Mouse (Mus musculus) liver, embryonic 16.5 days (tissue): ENCODE measurements around the gene Clic3. TPM values are rescaled to one million over a fixed set of nuclear protein-coding genes. Genes with fewer than 3 reads are reported as not detected.

Experiments
- ATAC-seq: fragments of 200-750 bp; cut with Nextera tagmentation; 2 replicates; pipeline ENCODE4 v1.8.0; 2017; ENCODE audit warnings: low read depth, mild to moderate bottlenecking, moderate number of reproducible peaks, moderate library complexity
- H3K27ac ChIP-seq: fragments of 300-500 bp; sonication (generic); 2 replicates; pipeline ENCODE4 v1.5.1; 2014; ENCODE audit warnings: mild to moderate bottlenecking, low read length
- H3K27me3 ChIP-seq: fragments of 300-500 bp; sonication (generic); 2 replicates; pipeline ENCODE4 v1.6.1; 2014; ENCODE audit warnings: low read depth, low read length, mixed read lengths; ENCODE audit not compliant: control insufficient read depth, insufficient read depth
- H3K36me3 ChIP-seq: fragments of 300-500 bp; sonication (generic); 2 replicates; pipeline ENCODE4 v1.6.1; 2014; ENCODE audit warnings: mild to moderate bottlenecking; ENCODE audit not compliant: control insufficient read depth, insufficient read depth
- H3K4me1 ChIP-seq: fragments of 300-500 bp; sonication (generic); 2 replicates; pipeline ENCODE4 v1.6.1; 2014; ENCODE audit warnings: low read depth, low read length, mixed read lengths; ENCODE audit not compliant: control insufficient read depth
- H3K4me2 ChIP-seq: fragments of 300-500 bp; sonication (generic); 2 replicates; pipeline ENCODE4 v1.6.1; 2014; ENCODE audit warnings: low read depth, low read length, mixed read lengths
- H3K4me3 ChIP-seq: fragments of 300-500 bp; sonication (generic); 2 replicates; pipeline ENCODE4 v1.5.1; 2014; ENCODE audit warnings: low read depth, mild to moderate bottlenecking, low read length
- H3K9ac ChIP-seq: fragments of 300-500 bp; sonication (generic); 2 replicates; pipeline ENCODE4 v1.6.1; 2014; ENCODE audit warnings: low read depth, low read length
- H3K9me3 ChIP-seq: fragments of 300-500 bp; sonication (generic); replicated peaks from 2 replicates; pipeline ENCODE4 v1.6.1; 2016; ENCODE audit warnings: low read length; ENCODE audit not compliant: control insufficient read depth
- WGBS: fragments of 180-500 bp; shearing (Covaris S2); extraction: QIAGEN DNeasy Blood & Tissue Kit; methylation state at CpG from one replicate; pipeline ENCODE4 v1.1.7; 2014; ENCODE audit not compliant: insufficient replicate concordance; 5-methylcytosine and 5-hydroxymethylcytosine counted together
- polyA plus RNA-seq: library from polyadenylated mRNA; unstranded; fragments of >200 nt; fragmentation: Nextera tagmentation; extraction: Ambion mirVana; gene quantifications from 2 replicates; pipeline ENCODE4 v1.2.1, GENCODE M21; 2015

Gene Clic3
- polyA plus RNA-seq, 1 experiment from 2014 or later = 0.54 TPM

DNA sequence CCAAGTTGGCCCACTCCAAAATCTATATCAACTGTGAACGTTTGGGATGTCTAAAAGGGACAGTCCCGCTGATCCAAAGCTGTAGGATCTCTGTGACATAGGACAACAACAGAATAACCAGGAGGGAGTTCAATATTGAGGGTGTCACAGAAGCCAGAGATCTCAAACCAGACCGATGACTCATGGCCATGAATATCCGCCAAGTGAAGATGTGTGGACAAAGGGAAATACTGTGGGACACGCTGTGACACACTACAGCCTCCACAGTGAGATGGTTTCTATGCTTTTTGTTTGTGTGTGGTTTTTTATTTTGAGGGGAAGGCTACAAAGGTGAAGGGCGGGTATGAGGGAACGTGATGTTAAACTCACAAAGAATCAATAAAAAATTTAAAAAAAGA, 32.0 kb downstream of the Clic3 start:
- no peak overlapping the region for H3K4me3 ChIP-seq
- peaks cover 2% of the 10 kb centered on the region; the same call in 1 of the 2 replicates for H3K4me1 ChIP-seq
- no peaks in the 10 kb centered on the region for H3K9me3 ChIP-seq
- no peak overlapping the region for H3K27ac ChIP-seq
- H3K9ac ChIP-seq = no peak overlapping the region
- WGBS = 56% methylated on average over 7 of the region's 7 CpGs
- H3K36me3 ChIP-seq = no peaks in the 10 kb centered on the region
- no peaks in the 10 kb centered on the region for H3K27me3 ChIP-seq
- no peak overlapping the region for H3K4me2 ChIP-seq
- no peak for ATAC-seq

DNA sequence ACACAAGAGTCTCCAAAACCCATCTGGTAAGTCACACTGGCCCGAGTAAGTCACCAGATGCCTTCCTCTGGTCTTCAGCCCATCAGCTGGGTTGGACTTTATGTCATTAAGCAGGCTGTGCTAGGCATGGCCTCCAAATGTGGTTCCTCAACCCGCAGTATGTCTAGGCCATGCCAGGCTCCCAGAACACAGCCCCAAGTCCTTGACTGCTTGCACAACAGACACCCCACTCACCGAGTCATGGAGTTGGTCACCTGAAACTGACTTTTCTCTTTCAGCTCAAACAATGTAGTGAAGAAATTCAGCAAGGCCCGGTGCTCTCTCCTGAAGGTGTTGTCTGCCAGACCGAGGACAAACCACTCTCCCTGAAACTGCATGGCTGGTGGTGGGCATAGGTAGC, 36.4 kb downstream of the Clic3 start:
- no peak for ATAC-seq
- Histone ChIP-seq H3K4me3 (no peak overlapping the region), H3K9ac (no peak overlapping the region), H3K4me1 (peaks cover under 1% of the 10 kb centered on the region; the same call in 1 of the 2 replicates), H3K27me3 (no peaks in the 10 kb centered on the region), H3K27ac (no peak overlapping the region), H3K9me3 (no peaks in the 10 kb centered on the region), H3K36me3 (no peaks in the 10 kb centered on the region), H3K4me2 (no peak overlapping the region)
- 54% methylated on average over 5 of the region's 5 CpGs for WGBS

DNA sequence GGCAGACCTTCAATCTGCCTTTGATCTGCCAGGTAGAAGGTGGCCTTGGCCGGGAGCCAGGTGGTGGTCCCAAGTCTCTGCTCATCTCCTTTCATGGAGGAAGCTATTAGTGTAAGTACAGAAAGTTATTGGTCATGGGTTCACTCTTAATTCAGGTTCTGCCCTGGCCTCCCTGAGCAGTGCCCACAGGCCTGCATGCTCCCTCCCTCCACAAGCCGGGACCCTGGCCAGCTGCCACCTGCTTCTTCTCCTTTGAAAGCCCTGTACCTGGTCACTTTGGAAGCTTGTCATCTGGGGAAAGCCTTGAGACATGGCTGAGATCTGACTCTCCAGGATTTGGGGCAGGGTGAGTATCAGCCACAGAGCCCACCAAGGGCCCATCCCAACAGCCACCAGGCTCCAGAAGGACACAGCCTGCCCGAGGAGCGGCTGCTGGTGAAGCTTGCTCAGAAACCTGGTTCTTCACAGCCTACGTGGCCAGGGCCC, 36.9 kb downstream of the Clic3 start, which contains the start of gene Lcn12:
Lcn12 (minus strand) TSS at position 436 of the 486 bp plus-strand sequence.
- Histone ChIP-seq H3K27ac (no peak within 1 kb of the TSS), H3K9ac (no peak within 1 kb of the TSS), H3K4me3 (no peak within 1 kb of the TSS), H3K36me3 (no peaks in the 10 kb centered on the region), H3K27me3 (no peaks in the 10 kb centered on the region), H3K4me1 (peaks cover 4% of the 10 kb centered on the region; the same call in 1 of the 2 replicates), H3K4me2 (no peak within 1 kb of the TSS), H3K9me3 (no peaks in the 10 kb centered on the region)
- ATAC-seq = no peak
- 65% methylated on average over 5 of the region's 5 CpGs for WGBS

DNA sequence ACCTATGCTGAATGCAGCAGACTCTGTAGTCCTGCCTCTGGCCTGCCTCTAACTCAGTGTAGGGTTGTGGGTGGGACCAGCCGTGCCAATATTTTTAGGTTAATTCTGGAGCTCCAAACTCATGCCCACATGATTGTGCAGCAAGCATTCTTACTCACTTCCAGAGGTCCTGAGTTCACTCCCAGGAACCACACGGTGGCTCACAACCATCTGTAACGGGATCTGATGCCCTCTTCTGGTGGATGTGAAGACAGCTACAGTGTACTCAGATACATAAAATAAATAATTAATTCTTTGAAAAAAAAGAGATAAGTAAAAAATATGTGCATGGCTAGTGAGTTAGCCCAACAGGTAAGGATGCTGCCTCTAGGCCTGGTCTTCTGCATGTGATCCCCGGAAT, 39.8 kb downstream of the Clic3 start:
- Histone ChIP-seq H3K4me3 (no peak overlapping the region), H3K4me2 (no peak overlapping the region), H3K9ac (no peak overlapping the region), H3K36me3 (no peaks in the 10 kb centered on the region), H3K27me3 (no peaks in the 10 kb centered on the region), H3K4me1 (peaks cover 19% of the 10 kb centered on the region), H3K9me3 (no peaks in the 10 kb centered on the region), H3K27ac (no peak overlapping the region)
- 40% methylated on average over 4 of the region's 4 CpGs for WGBS
- ATAC-seq = no peak

DNA sequence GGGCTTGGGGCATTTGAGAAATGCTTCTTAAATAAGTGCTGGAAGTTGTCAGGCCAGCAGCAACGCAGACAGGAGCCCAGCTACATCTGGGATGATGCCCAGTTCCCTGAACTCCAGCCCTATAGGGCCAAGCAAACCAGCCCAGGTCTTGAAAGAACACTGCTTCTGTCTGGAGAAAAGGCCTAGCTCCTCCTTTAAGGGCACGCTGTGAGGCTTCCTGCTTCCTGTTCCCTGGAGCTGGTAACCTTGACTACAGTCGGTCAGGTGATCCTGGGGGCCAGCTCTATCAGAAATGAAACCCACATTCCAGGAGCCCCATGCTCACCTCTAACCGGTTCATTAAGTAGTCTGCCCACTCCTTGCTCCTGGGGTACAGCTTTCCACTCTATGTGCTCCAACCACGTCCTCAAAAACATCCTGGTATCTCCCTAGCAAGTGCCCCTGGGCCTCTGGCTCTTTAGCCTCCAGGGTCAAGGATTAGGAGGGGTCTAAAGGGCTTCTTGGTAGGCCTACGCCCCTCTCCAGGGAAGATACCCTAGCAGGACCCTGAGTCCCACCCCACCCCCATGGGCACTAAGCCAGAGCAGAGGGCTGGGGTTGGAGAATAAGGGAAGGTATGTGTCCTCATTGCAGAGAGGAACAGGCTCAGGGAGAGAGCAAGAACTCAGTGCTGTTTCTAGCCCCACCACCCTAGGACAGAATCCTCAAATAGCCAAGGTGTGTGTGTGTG, 41.4 kb downstream of the Clic3 start:
- Histone ChIP-seq H3K4me3 (no peak overlapping the region), H3K27ac (no peak overlapping the region), H3K9me3 (no peaks in the 10 kb centered on the region), H3K4me2 (no peak overlapping the region), H3K36me3 (0 out of 2 replicates have a peak, but pooled peaks cover under 1% of the 10 kb centered on the region), H3K4me1 (peaks cover 35% of the 10 kb centered on the region), H3K9ac (no peak overlapping the region), H3K27me3 (no peaks in the 10 kb centered on the region)
- 41% methylated on average over 6 of the region's 6 CpGs for WGBS
- ATAC-seq = no peak

DNA sequence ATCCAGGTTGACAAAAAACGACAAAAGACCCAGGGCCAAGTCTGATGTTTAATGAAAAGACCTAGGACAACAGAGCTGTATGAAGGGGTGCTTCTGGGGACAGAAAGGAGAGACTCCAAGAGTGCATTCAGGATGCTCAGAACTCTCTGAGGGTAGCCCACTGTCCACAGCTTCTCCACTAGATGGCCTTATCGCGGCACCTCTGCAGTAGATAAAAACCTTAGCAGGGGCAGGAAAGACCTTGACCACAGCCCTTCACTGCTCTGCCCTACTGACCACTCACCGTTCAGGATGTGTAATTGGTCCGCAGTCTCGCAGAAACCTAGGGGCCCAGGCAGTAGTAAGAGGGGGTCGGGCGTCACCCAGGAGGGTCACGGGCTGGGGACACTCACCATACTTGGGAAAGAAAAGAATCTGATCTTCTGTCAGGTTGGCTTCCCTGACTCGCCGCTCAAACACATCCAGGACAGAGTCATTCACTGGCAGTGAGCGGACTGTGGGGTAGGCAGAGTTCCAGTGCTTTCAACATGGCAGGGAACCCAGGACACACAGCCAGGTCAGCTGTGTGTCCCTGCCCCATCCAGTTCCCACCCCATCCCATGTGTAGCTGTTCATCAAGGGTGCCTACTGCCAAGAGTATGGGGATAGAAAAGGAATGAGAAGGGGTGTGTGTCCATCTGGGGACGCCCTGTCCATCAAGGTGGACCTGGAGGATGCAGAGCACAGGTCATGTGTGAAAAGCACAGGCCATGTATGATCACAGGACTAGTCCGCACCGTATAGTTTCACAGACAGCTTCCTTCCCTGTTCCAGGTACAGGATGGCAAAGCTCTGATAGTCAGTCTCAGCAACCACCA, 42.2 kb downstream of the Clic3 start:
- Histone ChIP-seq H3K4me3 (no peak overlapping the region), H3K9ac (no peak overlapping the region), H3K27ac (no peak overlapping the region), H3K36me3 (0 out of 2 replicates have a peak, but pooled peaks cover 3% of the 10 kb centered on the region), H3K4me2 (no peak overlapping the region), H3K27me3 (no peaks in the 10 kb centered on the region), H3K4me1 (peaks cover 39% of the 10 kb centered on the region), H3K9me3 (no peaks in the 10 kb centered on the region)
- no peak for ATAC-seq
- 49% methylated on average over 15 of the region's 15 CpGs for WGBS

DNA sequence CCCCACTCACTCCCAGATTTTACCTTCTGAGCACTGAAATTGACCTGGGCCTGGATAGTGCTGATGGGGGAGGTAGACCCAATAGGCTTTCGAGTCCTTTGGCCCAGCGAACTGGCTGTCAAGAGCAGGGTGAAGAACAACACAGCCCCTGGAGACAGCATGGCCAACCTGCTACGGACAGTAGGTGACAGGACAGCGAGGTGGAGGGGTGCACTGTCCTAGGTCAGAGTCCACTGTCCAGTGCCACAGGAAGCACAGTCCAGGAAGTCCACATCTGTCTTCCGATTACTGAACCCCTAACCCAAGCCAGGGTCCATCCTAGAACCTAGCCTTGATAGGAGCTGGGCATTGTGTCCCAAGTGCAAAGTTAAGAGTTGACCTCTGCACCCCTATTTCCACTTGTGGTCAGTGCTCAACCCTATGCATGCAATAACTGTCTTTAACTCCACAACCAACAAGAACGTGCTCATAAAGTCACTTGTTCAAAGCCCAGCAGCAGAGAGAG, 43.5 kb downstream of the Clic3 start:
- peak overlapping the region; percentile 82 for H3K4me3 ChIP-seq
- peak overlapping the region; percentile 61 for H3K9ac ChIP-seq
- no peaks in the 10 kb centered on the region for H3K9me3 ChIP-seq
- 45% methylated on average over 6 of the region's 6 CpGs for WGBS
- H3K27me3 ChIP-seq = no peaks in the 10 kb centered on the region
- ATAC-seq = peak; percentile 65
- H3K27ac ChIP-seq = peak overlapping the region; percentile 84
- peaks cover 42% of the 10 kb centered on the region for H3K4me1 ChIP-seq
- H3K4me2 ChIP-seq = peak overlapping the region; percentile 84
- H3K36me3 ChIP-seq = peaks cover 6% of the 10 kb centered on the region; the same call in 1 of the 2 replicates

DNA sequence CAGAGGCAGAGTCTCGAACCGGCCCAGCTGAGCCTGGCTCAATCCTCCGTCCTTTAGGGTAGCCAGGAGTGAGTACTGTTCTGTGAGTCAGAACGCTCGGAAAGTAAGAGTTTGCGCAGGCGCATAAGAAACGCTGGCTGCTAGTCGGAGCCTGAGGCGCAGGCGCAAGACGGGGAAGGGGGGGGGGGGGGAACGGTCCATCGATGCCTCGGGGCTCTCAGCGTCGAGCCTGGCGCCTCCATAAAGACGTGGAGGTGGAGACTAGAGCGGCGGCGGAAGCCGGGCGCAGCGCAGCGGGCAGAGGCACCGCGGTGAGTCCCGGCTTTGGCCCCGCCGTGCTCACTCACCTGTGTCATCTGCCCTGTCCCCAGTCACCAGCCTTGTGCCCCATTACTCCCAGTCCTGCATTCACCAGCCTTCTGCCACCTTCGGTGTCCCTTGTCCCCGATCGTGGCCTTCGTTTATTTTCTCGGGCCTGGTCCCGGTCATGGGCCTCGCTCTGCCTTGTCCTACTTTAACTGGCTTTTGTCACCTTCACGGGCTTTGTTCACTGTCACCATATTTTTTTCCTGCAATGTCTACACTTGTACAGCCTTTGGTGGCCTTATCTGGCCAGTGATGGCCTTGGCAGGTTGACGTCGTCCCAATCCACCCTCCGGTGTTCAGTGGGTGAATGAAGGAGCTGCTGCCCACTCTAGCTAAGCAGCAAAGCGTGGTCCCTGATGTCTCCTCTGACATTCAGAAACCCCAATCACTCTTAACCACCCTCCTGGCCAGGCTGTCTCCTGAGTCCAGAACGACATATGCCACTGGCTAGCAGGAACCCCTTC, 44.2 kb downstream of the Clic3 start, which contains the start of gene Fbxw5:
Fbxw5 (plus strand) TSS at position 175 of the 830 bp plus-strand sequence.
- Histone ChIP-seq H3K27ac (peak within 1 kb of the TSS; percentile 84), H3K4me1 (peaks cover 42% of the 10 kb centered on the region), H3K4me2 (peak within 1 kb of the TSS; percentile 84), H3K4me3 (peak within 1 kb of the TSS; percentile 82), H3K36me3 (peaks cover 6% of the 10 kb centered on the region; the same call in 1 of the 2 replicates), H3K27me3 (no peaks in the 10 kb centered on the region), H3K9me3 (no peaks in the 10 kb centered on the region), H3K9ac (peak within 1 kb of the TSS; percentile 87)
- ATAC-seq = peak; percentile 83
- under 1% methylated on average over 40 of the region's 44 CpGs for WGBS
